Mouse (Mus musculus) kidney, postnatal 4 days (tissue): ENCODE measurements around the gene Sbno2.
A peak's percentile ranks its signal among the peaks of the same experiment; 100 is the strongest.

Experiments
- DNase-seq, 2 experiments: peaks; one replicate each; pipeline ENCODE4 v3.0.0; 2021; ENCODE audit warnings: mixed read lengths in 2 of 2

Sbno2 gene

GRCm38 (mm10) chr10:80015583-80015982 lies 89.8 kb downstream of the Sbno2 start:
- DNase-seq = no peak

- DNase-seq = peak in 1 of 2 experiments; percentile 49
Observed at GRCm38 (mm10) chr10:80014484-80015290, 90.7 kb downstream of the Sbno2 start.

DNA sequence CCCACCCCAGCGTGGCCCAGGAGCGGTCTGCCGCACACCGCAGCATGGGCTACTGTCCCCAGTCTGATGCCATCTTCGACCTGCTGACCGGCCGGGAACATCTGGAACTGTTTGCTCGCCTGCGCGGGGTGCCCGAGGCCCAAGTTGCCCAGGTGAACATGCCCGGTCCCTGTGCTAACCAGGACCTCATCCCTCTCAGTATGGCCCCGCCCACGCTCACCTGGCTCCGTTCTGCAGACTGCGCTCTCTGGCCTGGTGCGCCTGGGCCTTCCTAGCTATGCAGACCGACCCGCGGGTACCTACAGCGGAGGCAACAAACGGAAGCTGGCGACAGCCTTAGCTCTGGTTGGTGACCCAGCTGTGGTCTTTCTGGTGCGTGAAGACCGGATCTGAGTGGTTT lies 91.8 kb downstream of the Sbno2 start:
- no peak for DNase-seq

- no peak for DNase-seq
Observed at GRCm38 (mm10) chr10:80011740-80012139, 93.6 kb downstream of the Sbno2 start.
